Mouse (Mus musculus) liver, embryonic 14.5 days (tissue): ENCODE results near the gene Ldhal6b. TPM values are rescaled to one million over a fixed set of nuclear protein-coding genes. Genes with fewer than 3 reads are reported as not detected.

Source experiments
- ATAC-seq: fragments of 200-750 bp; cut with Nextera tagmentation; 2 replicates; pipeline ENCODE4 v1.8.0; 2017; ENCODE audit warnings: moderate number of reproducible peaks, mild to moderate bottlenecking, moderate library complexity; ENCODE audit not compliant: insufficient read depth
- DNase-seq, 3 experiments: peaks; one replicate each; pipeline ENCODE4 v3.0.0-alpha.2; 2012 to 2013; ENCODE audit warnings: low read depth in 3 of 3, low spot score in 3 of 3
- H3K27ac ChIP-seq: fragments of 300-500 bp; sonication (generic); 2 replicates; pipeline ENCODE4 v1.5.1; 2014; ENCODE audit warnings: moderate library complexity, mild to moderate bottlenecking, control low read depth, inconsistent platforms
- H3K27me3 ChIP-seq: fragments of 300-500 bp; sonication (generic); 2 replicates; pipeline ENCODE4 v1.6.1; 2014; ENCODE audit warnings: mild to moderate bottlenecking, low read length, moderate library complexity; ENCODE audit not compliant: control insufficient read depth, insufficient read depth
- H3K36me3 ChIP-seq: fragments of 300-500 bp; sonication (generic); replicated peaks from 2 replicates; pipeline ENCODE4 v1.6.1; 2014; ENCODE audit warnings: low read depth; ENCODE audit not compliant: control insufficient read depth, insufficient read depth
- H3K4me1 ChIP-seq, 2 experiments: fragments of 200-500 bp in 1 of 2; fragments of 300-500 bp in 1 of 2; sonication (generic) in 1 of 2; replicated peaks; 2 replicates each; pipeline ENCODE4 v1.6.1; 2012 to 2014; ENCODE audit warnings: antibody characterized with exemption in 1 of 2, inconsistent platforms in 1 of 2, low read length in 1 of 2; ENCODE audit not compliant: control insufficient read depth in 2 of 2, insufficient read depth in 2 of 2
- H3K4me2 ChIP-seq: fragments of 300-500 bp; sonication (generic); 2 replicates; pipeline ENCODE4 v1.6.1; 2014; ENCODE audit warnings: low read depth, mild to moderate bottlenecking, control low read depth, moderate library complexity
- H3K4me3 ChIP-seq, 2 experiments: fragments of 200-500 bp in 1 of 2; fragments of 300-500 bp in 1 of 2; sonication (generic) in 1 of 2; 2 replicates each; pipeline ENCODE4 v1.5.1; 2012 to 2014; ENCODE audit warnings: low read depth in 2 of 2, low read length in 2 of 2, mild to moderate bottlenecking in 2 of 2, control low read depth in 1 of 2, inconsistent platforms in 1 of 2, moderate library complexity in 1 of 2; ENCODE audit not compliant: insufficient read depth in 1 of 2
- H3K9ac ChIP-seq: fragments of 300-500 bp; sonication (generic); replicated peaks from 2 replicates; pipeline ENCODE4 v1.6.1; 2014; ENCODE audit warnings: mild to moderate bottlenecking, control low read depth, moderate library complexity
- H3K9me3 ChIP-seq: fragments of 300-500 bp; sonication (generic); 2 replicates; pipeline ENCODE4 v1.6.1; 2016; ENCODE audit warnings: low read length, mixed read lengths; ENCODE audit not compliant: control insufficient read depth
- CTCF ChIP-seq: IDR thresholded peaks from 2 replicates; pipeline ENCODE4 v1.5.1; 2016; ENCODE audit warnings: antibody characterized with exemption, low read depth, control low read depth
- EP300 ChIP-seq: IDR thresholded peaks from 2 replicates; pipeline ENCODE4 v1.6.1; 2016; ENCODE audit warnings: antibody characterized with exemption, low read depth
- WGBS: fragments of 180-500 bp; shearing (Covaris S2); extraction: QIAGEN DNeasy Blood & Tissue Kit; methylation state at CpG from one replicate; pipeline ENCODE4 v1.1.7; 2014; ENCODE audit not compliant: insufficient replicate concordance; 5-methylcytosine and 5-hydroxymethylcytosine counted together
- polyA plus RNA-seq, 2 experiments: library from polyadenylated mRNA; depleted of rRNA in 1 of 2; stranded (reverse) in 1 of 2; unstranded in 1 of 2; fragments of >200 nt; fragmentation: Nextera tagmentation in 1 of 2; extraction: Ambion mirVana in 1 of 2; gene quantifications; 2 replicates each; pipeline versions ENCODE4 v1.2.1 to v1.2.3; 2012 to 2014

The Ldhal6b gene
- polyA plus RNA-seq, 2 experiments: 0.09 TPM; not detected in 1

DNA sequence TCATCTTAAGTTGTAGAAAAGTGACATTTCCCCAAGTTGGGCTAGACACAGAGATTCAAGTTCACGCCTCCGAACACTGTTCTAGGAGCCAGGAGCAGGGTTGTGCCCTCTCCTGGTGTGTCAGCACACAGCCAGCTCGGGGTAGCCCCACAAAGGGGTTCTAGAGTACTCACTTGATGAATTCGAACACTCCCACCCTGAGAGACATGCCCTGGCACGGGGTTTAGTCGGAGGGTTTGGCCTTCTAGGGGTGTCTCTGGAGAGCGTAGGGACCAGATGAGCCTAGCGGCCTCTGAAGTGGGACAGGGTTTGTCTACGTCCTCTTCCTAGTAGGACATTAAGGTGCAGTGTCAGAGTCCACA lies 11.2 kb upstream of the Ldhal6b start:
- peak; percentile 19; the same call in 1 of the 2 replicates for ATAC-seq
- Histone ChIP-seq H3K4me2 (no peak overlapping the region), H3K4me3 (no peak overlapping the region), H3K4me1 (0 out of 4 replicates have a peak, but pooled peaks cover 0 to 3% of the 10 kb centered on the region in 2 experiments), H3K27me3 (no peaks in the 10 kb centered on the region), H3K36me3 (peaks cover 10% of the 10 kb centered on the region), H3K9me3 (no peaks in the 10 kb centered on the region), H3K27ac (no peak overlapping the region), H3K9ac (no peak overlapping the region)
- 74% methylated on average over 9 of the region's 9 CpGs for WGBS
- no peak for DNase-seq
- TF ChIP-seq EP300: no peak
- no peak for TF ChIP-seq CTCF

GRCm38 (mm10) chr17:5429090-5429771 lies 10.7 kb upstream of the Ldhal6b start:
- no peak overlapping the region for H3K4me3 ChIP-seq
- no peak overlapping the region for H3K4me2 ChIP-seq
- H3K36me3 ChIP-seq: peaks cover 10% of the 10 kb centered on the region
- peak; percentile 81 to 86 (median 84) for DNase-seq
- H3K4me1 ChIP-seq: 0 out of 4 replicates have a peak, but pooled peaks cover 0 to 3% of the 10 kb centered on the region in 2 experiments
- H3K27ac ChIP-seq: no peak overlapping the region
- no peaks in the 10 kb centered on the region for H3K9me3 ChIP-seq
- WGBS: 52% methylated on average over 10 of the region's 10 CpGs
- no peaks in the 10 kb centered on the region for H3K27me3 ChIP-seq
- H3K9ac ChIP-seq: no peak overlapping the region
- ATAC-seq: peak; percentile 62
- TF ChIP-seq EP300 (no peak), CTCF (peak; percentile 99)

GRCm38 (mm10) chr17:5425204-5425603 lies 6.6 kb upstream of the Ldhal6b start:
- ATAC-seq (no peak), DNase-seq (no peak)
- Histone ChIP-seq H3K9me3 (no peaks in the 10 kb centered on the region), H3K4me2 (no peak overlapping the region), H3K4me3 (no peak overlapping the region), H3K27me3 (no peaks in the 10 kb centered on the region), H3K4me1 (0 out of 4 replicates have a peak, but pooled peaks cover 0 to 5% of the 10 kb centered on the region in 2 experiments), H3K36me3 (no peaks in the 10 kb centered on the region), H3K27ac (no peak overlapping the region), H3K9ac (no peak overlapping the region)
- no peak for TF ChIP-seq EP300
- no peak for TF ChIP-seq CTCF
- 27% methylated on average over 3 of the region's 3 CpGs for WGBS

DNA sequence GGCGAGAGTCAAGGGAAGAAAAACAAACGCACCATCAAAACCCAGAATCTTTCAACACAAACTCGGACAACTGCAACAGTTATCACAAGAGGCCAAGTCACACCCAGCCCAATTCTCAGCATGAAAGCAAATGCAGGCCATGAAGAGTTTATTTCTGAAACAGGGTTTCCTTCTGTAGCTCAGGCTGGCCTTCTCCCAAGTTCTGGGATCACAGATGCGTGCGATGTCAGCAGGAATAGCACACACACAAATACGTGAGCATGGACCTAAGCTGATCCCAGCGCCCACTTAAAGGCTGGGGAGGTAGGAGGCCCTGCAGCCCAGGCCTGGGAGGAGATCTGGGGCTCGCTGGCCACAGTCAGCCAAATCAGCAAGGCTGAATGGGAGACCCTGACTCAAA lies 5.6 kb upstream of the Ldhal6b start:
- no peak overlapping the region for H3K4me2 ChIP-seq
- no peaks in the 10 kb centered on the region for H3K9me3 ChIP-seq
- H3K27me3 ChIP-seq: no peaks in the 10 kb centered on the region
- no peak for TF ChIP-seq EP300
- no peak for TF ChIP-seq CTCF
- H3K4me3 ChIP-seq: no peak overlapping the region
- no peak overlapping the region for H3K9ac ChIP-seq
- no peak overlapping the region for H3K27ac ChIP-seq
- WGBS: 76% methylated on average over 8 of the region's 8 CpGs
- no peak for ATAC-seq
- 0 out of 4 replicates have a peak, but pooled peaks cover 0 to 5% of the 10 kb centered on the region in 2 experiments for H3K4me1 ChIP-seq
- DNase-seq: no peak
- no peaks in the 10 kb centered on the region for H3K36me3 ChIP-seq

DNA sequence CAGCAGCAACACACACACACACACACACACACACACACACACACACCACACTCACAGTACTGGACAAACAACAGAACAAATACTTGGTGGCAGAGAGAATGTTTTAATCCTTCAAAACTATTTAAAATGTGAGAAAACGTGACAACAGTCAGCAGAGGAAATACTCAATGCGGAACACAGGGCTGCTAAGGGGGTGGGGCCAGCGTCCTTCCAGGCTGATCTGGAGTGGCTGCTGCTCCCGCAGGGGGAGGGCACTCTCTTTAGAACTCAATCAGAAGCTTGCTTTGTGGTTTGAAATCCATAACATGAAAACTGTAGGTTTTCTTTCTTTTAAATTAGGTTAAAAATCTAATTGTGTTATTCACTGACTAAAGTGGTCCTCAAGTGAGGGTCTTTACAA lies 3.3 kb upstream of the Ldhal6b start:
- Histone ChIP-seq H3K4me2 (no peak overlapping the region), H3K27ac (no peak overlapping the region), H3K9me3 (no peaks in the 10 kb centered on the region), H3K4me3 (no peak overlapping the region), H3K27me3 (no peaks in the 10 kb centered on the region), H3K4me1 (0 out of 4 replicates have a peak, but pooled peaks cover 0 to 5% of the 10 kb centered on the region in 2 experiments), H3K36me3 (no peaks in the 10 kb centered on the region; the same call in 1 of the 2 replicates), H3K9ac (no peak overlapping the region)
- TF ChIP-seq CTCF (no peak), EP300 (no peak)
- WGBS: 32% methylated on average over 4 of the region's 4 CpGs
- DNase-seq (no peak), ATAC-seq (no peak)
